Mouse (Mus musculus) heart, adult 2 months (tissue): ENCODE results near the gene Tmcc2.
A peak's percentile ranks its signal among the peaks of the same experiment; 100 is the strongest.

Experiments used
- EP300 ChIP-seq: fragments of 200-500 bp; IDR thresholded peaks from 2 replicates; pipeline ENCODE4 v1.6.1; 2011; ENCODE audit warnings: low read depth, low read length, control low read depth; ENCODE audit not compliant: insufficient read depth
- POLR2A ChIP-seq: fragments of 200-500 bp; IDR thresholded peaks from 2 replicates; pipeline ENCODE4 v1.6.1; 2011; ENCODE audit warnings: mild to moderate bottlenecking, low read depth, low read length, control low read depth; ENCODE audit not compliant: insufficient read depth

DNA sequence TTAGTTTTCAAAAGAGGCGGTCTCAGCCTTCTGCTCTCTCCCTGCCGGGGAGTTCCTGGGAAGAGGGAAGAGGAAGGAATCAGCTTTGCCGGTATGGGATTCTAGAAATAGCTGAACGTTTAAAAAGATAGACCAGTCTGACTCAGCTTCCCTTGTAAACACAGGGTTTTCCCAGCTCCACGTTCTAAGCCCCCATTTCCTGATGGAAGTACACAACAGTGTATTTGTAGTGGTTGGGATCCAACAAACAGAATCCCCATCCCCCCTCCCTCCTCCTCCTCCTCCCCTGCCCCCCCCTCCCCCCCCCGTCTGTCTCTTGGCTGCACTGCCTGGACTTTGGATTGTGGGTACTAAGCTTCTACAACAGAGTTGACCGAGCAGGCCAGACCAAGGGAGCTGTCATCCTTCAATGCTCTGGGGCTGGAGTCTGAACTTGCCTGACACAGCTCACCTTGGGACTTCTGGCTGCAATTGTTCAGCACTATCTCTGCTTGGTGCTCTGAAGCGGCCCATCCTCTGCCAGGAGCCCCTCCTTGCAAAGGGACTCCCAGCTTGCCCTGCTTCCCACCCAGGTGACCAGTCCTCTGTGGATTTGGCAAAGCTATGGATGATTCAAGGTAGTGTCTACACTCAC is 52.9 kb downstream of the Tmcc2 start:
- no peak for TF ChIP-seq EP300
- TF ChIP-seq POLR2A = peak; percentile 27; the same call in 1 of the 2 replicates
